Mouse (Mus musculus) embryonic fibroblast, embryonic 13.5 days (primary cell): ENCODE measurements around the gene Clmp.

ENCODE experiments used
- CTCF ChIP-seq: IDR thresholded peaks from 2 replicates; pipeline ENCODE4 v1.5.1; 2011; ENCODE audit warnings: mild to moderate bottlenecking, control low read depth, low read length, moderate library complexity, borderline replicate concordance; ENCODE audit not compliant: insufficient read depth
- POLR2A ChIP-seq: IDR thresholded peaks from 2 replicates; pipeline ENCODE4 v1.6.1; 2011; ENCODE audit warnings: low read depth, mild to moderate bottlenecking, control low read depth, low read length, moderate library complexity

DNA sequence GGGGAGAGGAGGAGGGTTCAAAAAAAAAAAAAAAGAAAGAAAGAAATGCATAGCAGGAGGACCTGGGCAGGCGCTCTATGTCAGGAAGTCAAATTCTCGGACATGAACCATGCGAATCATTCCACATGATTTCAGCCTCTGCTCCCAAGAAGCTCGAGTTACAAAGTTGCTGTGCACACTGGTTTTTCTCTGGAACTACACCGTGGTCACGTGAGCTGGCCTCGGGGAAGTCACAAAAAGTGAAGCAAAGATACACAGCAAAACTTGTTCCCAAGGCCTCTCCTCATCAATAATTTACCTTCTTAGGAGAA lies 32.1 kb downstream of the Clmp start:
- no peak for TF ChIP-seq CTCF
- no peak for TF ChIP-seq POLR2A
